Mouse (Mus musculus): ENCODE results near the gene Grm2. TPM values are rescaled to one million over a fixed set of nuclear protein-coding genes. Genes with fewer than 3 reads are reported as not detected.

Gene Grm2
- total RNA-seq (2021), result 10 to 100 TPM; 54.5 to 58.8 TPM

DNA sequence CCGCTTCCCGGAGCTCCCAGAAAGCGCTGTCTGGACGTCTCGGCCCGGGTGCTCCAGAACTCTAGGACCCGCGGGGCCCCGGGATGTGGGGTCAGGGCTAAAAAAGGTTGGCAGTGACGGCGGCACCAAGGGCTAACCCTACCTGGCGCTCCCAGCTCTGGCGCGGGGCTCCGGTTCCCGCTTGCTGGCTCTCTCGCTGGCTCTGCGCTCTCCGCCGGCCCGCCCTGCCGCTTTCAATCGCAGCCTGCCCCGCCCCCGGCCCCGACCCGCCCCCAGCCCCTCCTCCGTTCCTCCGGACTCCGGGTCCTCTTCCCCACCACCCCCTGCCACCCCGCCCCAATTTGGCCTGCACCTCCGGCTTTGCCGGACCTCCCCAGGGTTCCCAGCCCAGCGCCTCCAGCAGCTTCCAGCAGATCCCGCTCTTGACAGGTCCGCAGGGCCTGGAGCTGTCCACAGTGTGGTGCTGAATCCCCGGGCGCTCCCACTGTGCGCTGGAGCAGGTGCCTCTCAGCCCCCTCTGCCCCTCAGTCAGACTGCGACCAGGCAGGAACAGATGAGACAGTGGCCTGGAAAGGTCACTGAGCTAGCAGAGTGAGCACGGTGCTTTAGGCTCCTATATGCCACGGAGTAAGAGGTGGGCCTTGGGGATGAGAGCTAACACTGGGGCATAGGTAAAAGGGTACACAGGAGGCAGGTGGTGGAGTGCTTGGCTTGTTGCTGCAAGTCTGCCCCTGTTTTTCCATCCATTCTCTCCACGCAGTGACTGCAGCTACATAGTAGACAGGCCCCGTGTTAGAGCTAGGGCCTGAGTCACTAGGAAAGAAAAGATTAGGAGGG, at the start of gene Grm2:
TSS of gene Grm2 (minus strand) at position 199 of the 837 bp plus-strand sequence.
- intact Hi-C loops (cut with DNase I), result no loop called here

GRCm38 (mm10) chr9:106692973-106693481, 37.1 kb upstream of the Grm2 start:
- intact Hi-C loops (cut with DNase I), result no loop called here
- DNase-seq (ENCODE audit: extremely low spot score in 1 of 2, low spot score in 2 of 2), result peak in 1 of 2 experiments; percentile 55

More for the DNA sequence above, at the start of gene Grm2:
- DNase-seq (ENCODE audit: extremely low spot score in 1 of 2, low spot score in 2 of 2), result peak in 1 of 2 experiments; percentile 76

- intact Hi-C loops (cut with DNase I), result loop anchor here (5.0 kb wide), 2 partner anchors 133 to 603 kb away; partner anchors contain the start of gene Dcaf1
- no peak for DNase-seq (ENCODE audit: extremely low spot score in 1 of 2, low spot score in 2 of 2)
Observed at GRCm38 (mm10) chr9:106688834-106689233, 33.0 kb upstream of the Grm2 start.

GRCm38 (mm10) chr9:106686983-106687650, 31.2 kb upstream of the Grm2 start:
- peak; percentile 54 to 76 for DNase-seq (ENCODE audit: extremely low spot score in 1 of 2, low spot score in 2 of 2)

GRCm38 (mm10) chr9:106685249-106686101, 29.6 kb upstream of the Grm2 start, which contains the start of gene Tex264:
Tex264 (minus strand) TSS chr9:106685927.
- peak; percentile 78 to 92 for DNase-seq (ENCODE audit: extremely low spot score in 1 of 2, low spot score in 2 of 2)

More at GRCm38 (mm10) chr9:106686983-106687650, 31.2 kb upstream of the Grm2 start:
- intact Hi-C loops (cut with DNase I), result loop anchor here (5.0 kb wide), 2 partner anchors 135 to 605 kb away; partner anchors contain the start of gene Dcaf1

DNA sequence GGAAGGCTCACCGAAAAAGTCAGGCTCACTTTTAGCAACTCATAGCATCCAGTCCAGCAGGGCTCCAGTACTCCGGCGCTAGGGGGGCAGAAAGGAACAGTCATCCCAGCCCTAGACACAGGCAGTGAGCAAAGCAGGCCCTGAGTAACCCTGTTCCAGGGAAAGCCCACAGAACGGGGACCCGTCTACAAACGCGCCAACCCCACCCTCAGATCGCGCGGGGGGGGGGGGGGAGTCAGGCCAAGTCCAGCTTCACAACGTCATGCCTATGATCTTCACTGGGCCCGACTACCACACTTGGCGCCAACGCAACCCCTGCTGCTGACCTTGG, 29.0 kb upstream of the Grm2 start:
- DNase-seq (ENCODE audit: extremely low spot score in 1 of 2, low spot score in 2 of 2), result peak in 1 of 2 experiments; percentile 22
- intact Hi-C loops (cut with DNase I), result loop anchor here (5.0 kb wide), 2 partner anchors 137 to 607 kb away; partner anchors contain the start of gene Dcaf1

More at GRCm38 (mm10) chr9:106685249-106686101, 29.6 kb upstream of the Grm2 start, which contains the start of gene Tex264:
- intact Hi-C loops (cut with DNase I), result loop anchor here (5.0 kb wide), 2 partner anchors 137 to 607 kb away; partner anchors contain the start of gene Dcaf1

DNA sequence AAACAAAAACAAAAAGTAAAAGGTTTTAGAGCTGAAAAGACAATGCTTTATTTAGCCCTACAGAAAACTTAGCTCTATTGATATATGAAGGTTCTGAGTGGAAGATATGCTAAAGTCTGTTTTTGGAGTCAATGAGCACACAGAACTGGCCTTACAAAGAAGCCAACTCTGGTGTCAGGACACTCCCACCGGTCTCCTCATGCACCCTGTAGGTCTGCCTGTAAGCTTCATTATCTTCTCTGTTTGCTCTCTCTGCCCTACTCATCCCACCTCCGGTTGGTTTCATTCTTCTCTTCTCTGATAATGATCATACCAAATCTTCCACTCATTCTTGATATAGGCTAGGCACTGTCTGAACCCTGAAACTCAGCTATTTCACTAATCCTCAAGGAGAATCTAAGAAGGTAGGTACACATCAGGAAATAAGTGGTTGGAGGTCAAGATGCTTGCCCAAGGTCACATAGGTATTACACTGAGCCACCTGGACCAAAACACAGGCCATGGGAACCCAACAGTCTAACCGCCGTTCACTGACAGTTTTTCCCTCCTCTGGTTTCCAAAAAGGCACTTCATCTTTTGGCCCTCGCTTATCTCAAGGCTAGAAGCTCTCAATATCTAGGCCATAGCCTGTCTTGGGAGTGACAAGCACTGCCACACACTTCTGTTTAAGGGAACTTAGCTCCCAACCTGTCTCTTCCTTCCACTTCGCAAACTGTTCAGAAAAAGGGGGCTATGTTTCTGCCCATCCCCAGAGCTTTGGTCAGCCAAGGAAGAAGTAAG, 28.4 kb upstream of the Grm2 start:
- intact Hi-C loops (cut with DNase I), result no loop called here
- DNase-seq (ENCODE audit: extremely low spot score in 1 of 2, low spot score in 2 of 2), result no peak

GRCm38 (mm10) chr9:106681026-106681425, 25.1 kb upstream of the Grm2 start:
- intact Hi-C loops (cut with DNase I), result no loop called here

GRCm38 (mm10) chr9:106678242-106678641, 22.4 kb upstream of the Grm2 start:
- intact Hi-C loops (cut with DNase I), result no loop called here
- no peak for DNase-seq (ENCODE audit: extremely low spot score in 1 of 2, low spot score in 2 of 2)

More at GRCm38 (mm10) chr9:106681026-106681425, 25.1 kb upstream of the Grm2 start:
- no peak for DNase-seq (ENCODE audit: extremely low spot score in 1 of 2, low spot score in 2 of 2)

GRCm38 (mm10) chr9:106677702-106678101, 21.8 kb upstream of the Grm2 start:
- intact Hi-C loops (cut with DNase I), result no loop called here
- no peak for DNase-seq (ENCODE audit: extremely low spot score in 1 of 2, low spot score in 2 of 2)

DNA sequence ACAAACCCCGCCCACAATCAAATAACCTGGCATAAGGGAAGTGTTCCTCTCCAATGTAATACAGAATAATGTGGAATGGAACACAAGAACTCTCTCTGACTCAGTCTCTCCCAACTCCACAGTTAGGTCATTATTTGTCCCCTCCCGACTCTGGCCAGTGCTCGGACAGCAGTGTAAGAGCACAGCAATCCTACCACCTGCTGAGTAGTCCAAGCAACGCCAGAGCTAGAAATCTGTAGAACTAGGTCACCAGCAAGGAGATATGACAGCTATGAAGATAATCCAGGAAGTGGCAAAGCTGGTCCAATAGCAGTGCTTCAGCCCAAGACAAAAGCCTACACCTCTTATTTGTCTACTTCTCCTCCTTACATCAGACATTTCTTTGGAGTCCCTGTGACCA, 20.7 kb upstream of the Grm2 start:
- intact Hi-C loops (cut with DNase I), result no loop called here
- no peak for DNase-seq (ENCODE audit: extremely low spot score in 1 of 2, low spot score in 2 of 2)

- intact Hi-C loops (cut with DNase I), result no loop called here
- DNase-seq (ENCODE audit: extremely low spot score in 1 of 2, low spot score in 2 of 2), result peak in 1 of 2 experiments; percentile 36
Observed at GRCm38 (mm10) chr9:106675965-106676364, 20.1 kb upstream of the Grm2 start.

DNA sequence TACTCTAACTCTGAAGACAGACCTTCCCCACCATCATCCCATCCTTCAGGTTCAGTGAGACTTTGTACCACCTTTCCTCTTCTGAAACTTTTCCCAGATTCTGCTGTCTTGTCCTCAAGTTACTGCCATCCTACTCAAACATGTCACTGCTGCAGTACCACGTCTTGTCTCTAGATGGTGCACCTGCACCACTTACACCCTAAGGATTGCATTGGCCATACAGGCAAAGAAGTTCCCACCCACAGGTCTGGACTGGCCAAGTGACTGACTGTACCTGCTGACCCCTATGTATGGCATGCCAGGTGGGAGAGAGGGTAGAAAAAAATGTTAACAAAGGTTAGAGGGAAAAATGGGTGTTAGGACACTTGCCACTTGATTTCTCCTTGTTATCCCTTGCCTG, 19.6 kb upstream of the Grm2 start:
- DNase-seq (ENCODE audit: extremely low spot score in 1 of 2, low spot score in 2 of 2), result peak; percentile 75 to 80
- intact Hi-C loops (cut with DNase I), result no loop called here

DNA sequence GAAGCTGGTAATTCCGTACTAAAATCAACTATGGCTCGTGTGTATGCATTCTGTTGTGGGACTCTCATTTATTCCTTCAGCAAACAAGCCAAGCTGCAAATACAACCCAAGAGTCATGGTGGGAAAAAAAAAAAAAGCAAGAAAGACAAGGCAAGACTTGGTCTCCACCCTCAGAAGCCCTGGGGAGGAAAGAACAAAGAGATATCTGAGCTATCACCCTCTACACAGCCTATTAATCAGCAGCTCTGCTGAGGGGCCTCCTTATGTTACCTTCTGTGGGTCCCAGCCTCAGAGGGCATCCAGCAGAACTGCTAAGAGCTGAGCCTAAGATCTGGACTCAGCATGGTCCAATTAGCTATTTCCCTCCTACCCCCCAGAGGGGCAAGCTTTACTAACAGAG, 18.0 kb upstream of the Grm2 start:
- intact Hi-C loops (cut with DNase I), result loop anchor here (5.0 kb wide), 1 partner anchor 148 kb away; the partner anchor contains the start of gene Dcaf1
- DNase-seq (ENCODE audit: extremely low spot score in 1 of 2, low spot score in 2 of 2), result no peak

DNA sequence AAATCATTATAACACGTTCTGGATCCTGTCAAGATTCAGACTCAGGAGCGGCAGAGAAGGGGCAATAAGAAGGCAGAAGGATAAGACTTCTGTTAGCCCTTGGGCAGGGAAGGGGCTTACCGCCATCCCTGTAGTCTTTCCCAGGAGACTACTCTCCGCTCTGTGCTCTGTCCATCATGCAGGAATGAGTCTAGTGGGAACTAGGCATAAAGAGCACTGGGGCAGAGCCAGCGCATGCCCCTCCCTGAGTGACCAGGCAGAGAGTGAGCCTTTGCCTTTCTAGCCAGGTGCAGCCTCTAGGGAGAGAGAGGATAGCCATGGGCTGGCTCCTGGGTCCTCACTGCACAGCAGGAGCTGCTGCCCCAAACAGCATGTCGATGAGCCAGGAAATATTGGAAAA, 9.0 kb upstream of the Grm2 start:
- no peak for DNase-seq (ENCODE audit: extremely low spot score in 1 of 2, low spot score in 2 of 2)
- intact Hi-C loops (cut with DNase I), result no loop called here

DNA sequence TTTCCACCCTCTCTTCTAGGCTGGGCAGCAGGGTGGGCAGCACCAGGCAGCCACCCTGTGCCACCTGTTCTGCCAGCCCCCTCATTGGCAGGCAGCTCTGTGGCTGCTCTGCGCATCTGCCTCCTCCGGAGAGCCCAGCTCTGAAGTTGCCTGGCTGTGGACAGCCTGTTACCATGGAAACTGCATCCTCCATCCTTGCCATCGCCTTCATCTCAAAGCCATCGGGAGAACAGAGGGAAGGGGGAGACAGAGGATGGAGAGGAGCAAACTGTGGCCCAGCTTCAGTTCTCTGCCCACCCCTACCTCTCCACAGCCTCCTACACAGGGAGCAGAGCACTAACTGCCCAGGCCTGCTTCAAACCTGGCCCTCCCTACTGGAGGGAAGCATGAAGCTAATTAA, 8.6 kb upstream of the Grm2 start:
- intact Hi-C loops (cut with DNase I), result no loop called here
- DNase-seq (ENCODE audit: extremely low spot score in 1 of 2, low spot score in 2 of 2), result peak; percentile 65 to 81

DNA sequence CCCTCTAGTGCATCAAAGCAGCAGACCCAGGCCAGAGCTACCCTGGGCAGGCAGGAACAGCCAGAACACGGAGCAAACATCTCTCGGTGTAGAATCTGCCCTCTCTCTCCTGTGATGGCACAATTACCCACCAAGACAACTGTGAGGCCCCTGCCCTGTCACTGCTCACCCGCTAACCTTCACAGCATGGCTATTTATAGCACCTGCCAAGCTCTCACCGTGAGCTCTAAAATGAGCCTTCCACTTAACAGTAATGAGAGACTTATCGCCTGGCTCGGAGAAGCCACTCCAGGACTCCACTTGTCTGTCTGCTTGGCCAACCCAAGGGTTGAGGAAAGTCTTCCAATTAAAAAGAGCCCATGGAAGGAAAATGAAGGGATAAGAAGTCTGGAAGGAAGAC, 7.3 kb upstream of the Grm2 start:
- intact Hi-C loops (cut with DNase I), result no loop called here

GRCm38 (mm10) chr9:106659935-106660334, 4.1 kb upstream of the Grm2 start:
- no peak for DNase-seq (ENCODE audit: extremely low spot score in 1 of 2, low spot score in 2 of 2)
- intact Hi-C loops (cut with DNase I), result no loop called here

More for the DNA sequence above, 7.3 kb upstream of the Grm2 start:
- no peak for DNase-seq (ENCODE audit: extremely low spot score in 1 of 2, low spot score in 2 of 2)

All from left cerebral cortex, postnatal 10 days (tissue).